Comparison of ENCODE assay signal across 12 mouse cellular contexts in the genomic region with DNA sequence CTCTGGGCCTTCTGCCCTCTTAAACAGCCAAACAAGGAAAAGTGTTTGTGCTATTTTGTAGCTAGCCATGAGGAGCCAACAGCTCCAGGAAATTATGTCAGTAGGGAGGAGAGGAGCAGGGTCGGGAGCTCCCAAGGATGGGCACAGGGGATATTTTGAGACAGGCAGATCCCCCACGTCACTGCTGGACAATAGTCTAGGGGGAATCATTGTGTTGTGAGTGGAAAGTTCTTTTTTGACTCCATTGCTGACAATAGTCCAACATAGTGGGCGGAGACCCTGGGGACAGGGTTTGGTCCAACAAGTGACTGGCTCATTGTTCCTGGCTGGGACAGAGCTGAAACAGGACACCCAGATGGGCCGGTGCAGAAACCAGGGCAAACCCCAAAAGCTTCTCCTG. TPM values are rescaled to one million over a fixed set of nuclear protein-coding genes. Genes with fewer than 3 reads are reported as not detected.
DNase-seq lines count a peak whose midpoint lies in the region; ATAC-seq lines count a peak whose summit lies in the region.
"Had no signal": no experiment of that assay in that cellular context is flagged by ENCODE, and none has a peak within 500 bp of the region (broad histone marks: within the 10 kb centered on the region; RNA-seq: fewer than 3 reads in every experiment).

No protein-coding gene starts in this region.

- H3K9ac ChIP-seq in kidney, embryonic 16.5 days (replicated peaks; ENCODE audit: low read length) = no peak overlapping the region
- H3K9ac ChIP-seq: limb, embryonic 12.5 days; lung, embryonic 14.5 days had no signal

- no peak overlapping the region for H3K27ac ChIP-seq in kidney, embryonic 16.5 days (ENCODE audit: low read length)
- H3K27ac ChIP-seq in macrophage = peak overlapping the region; percentile 88
- H3K27ac ChIP-seq: hindbrain, postnatal 0 days; limb, embryonic 12.5 days had no signal

- H3K4me3 ChIP-seq in kidney, embryonic 16.5 days (ENCODE audit: low read length) = no peak overlapping the region
- no peak overlapping the region for H3K4me3 ChIP-seq in macrophage (ENCODE audit: inconsistent target)
- H3K4me3 ChIP-seq: limb, embryonic 12.5 days had no signal

- H3K36me3 ChIP-seq in kidney, embryonic 16.5 days (ENCODE audit: insufficient read depth, low read length) = no peaks in the 10 kb centered on the region
- H3K36me3 ChIP-seq in macrophage (ENCODE audit: inconsistent target) = peaks cover 17% of the 10 kb centered on the region; the same call in 1 of the 2 replicates
- H3K36me3 ChIP-seq: limb, embryonic 12.5 days had no signal

- H3K4me2 ChIP-seq in kidney, embryonic 16.5 days (replicated peaks; ENCODE audit: low read depth, low read length) = no peak overlapping the region
- H3K4me2 ChIP-seq: limb, embryonic 12.5 days; lung, embryonic 14.5 days had no signal

- H3K27me3 ChIP-seq in kidney, embryonic 16.5 days (ENCODE audit: insufficient read depth, low read length) = no peaks in the 10 kb centered on the region
- H3K27me3 ChIP-seq: CH12.LX; limb, embryonic 12.5 days had no signal

- H3K4me1 ChIP-seq in kidney, embryonic 16.5 days (ENCODE audit: insufficient read depth, low read length) = peaks cover 13% of the 10 kb centered on the region

- 67% methylated on average over 4 of the region's 4 CpGs for WGBS in kidney, embryonic 16.5 days
- WGBS in macrophage (ENCODE audit: missing documents) = 97% methylated on average over 4 of the region's 4 CpGs

- no peaks in the 10 kb centered on the region for H3K79me2 ChIP-seq in macrophage (ENCODE audit: inconsistent target)

- no peaks in the 10 kb centered on the region for H3K9me3 ChIP-seq in kidney, embryonic 16.5 days (ENCODE audit: low read length)
- H3K9me3 ChIP-seq: limb, embryonic 12.5 days had no signal

- DNase-seq in kidney, postnatal 10 days = peak; percentile 38
- peak; percentile 69 for DNase-seq in gastrocnemius, postnatal 14 days
- DNase-seq in heart, postnatal 14 days = peak; percentile 75 to 84
- DNase-seq in yolk sac, embryonic 10.5 days (ENCODE audit: low spot score) = no peak
- DNase-seq in cerebellum, adult 9-10 months = no peak
- DNase-seq: cerebellum, postnatal 36 days; lung, embryonic 14.5 days had no signal

- intact Hi-C loops in gastrocnemius, postnatal 14 days (cut with DNase I; ENCODE audit: low total_unique reads) = no loop called here
- intact Hi-C loops in heart, postnatal 14 days (cut with DNase I) = no loop called here

- no peak for ATAC-seq in kidney, embryonic 16.5 days (ENCODE audit: low FRiP score, low TSS enrichment)
- ATAC-seq: hindbrain, postnatal 0 days had no signal

RNA-seq across cellular contexts. Expression of gene P2ry6, which starts 18.7 kb away (rescaled TPM):
- 4.8 and 5.2 TPM in 2 replicates for polyA plus RNA-seq in kidney, embryonic 16.5 days (2015; fragmentation: Nextera tagmentation; extraction: Ambion mirVana)
- total RNA-seq in gastrocnemius, postnatal 14 days (2021) = 1 to 10 TPM; 1.6 to 2.1 TPM
- total RNA-seq in heart, postnatal 14 days (2021) = 1 to 10 TPM; 4.1 to 4.5 TPM
- 100 to 1,000 TPM in 25 of 26 experiments, 10 to 100 TPM in 1; 99.4 to 376 (median 193) TPM for total RNA-seq in macrophage (2018; cell fraction: chromatin; rRNA removed)
- total RNA-seq in macrophage (2018; cell fraction: cytosol; rRNA removed) = 100 to 1,000 TPM; 133 to 264 (median 189) TPM
- total RNA-seq in macrophage (2018; cell fraction: nucleus; rRNA removed) = 100 to 1,000 TPM in 23 of 26 experiments, 10 to 100 TPM in 3; 82.6 to 248 (median 161) TPM
- polyA plus RNA-seq in macrophage (2018) = 148 to 183 TPM (median 169 TPM) in 3 replicates

RNA-seq across cellular contexts. Expression of gene P2ry2, which starts 19.5 kb away (rescaled TPM):
- 1.2 and 1.4 TPM in 2 replicates for polyA plus RNA-seq in kidney, embryonic 16.5 days (2015; fragmentation: Nextera tagmentation; extraction: Ambion mirVana)
- 10 to 100 TPM; 38.0 to 47.7 TPM for total RNA-seq in gastrocnemius, postnatal 14 days (2021)
- 10 to 100 TPM; 20.6 to 22.1 TPM for total RNA-seq in heart, postnatal 14 days (2021)
- 100 to 1,000 TPM in 9 of 26 experiments, 10 to 100 TPM in 17; 15.2 to 495 (median 73.8) TPM for total RNA-seq in macrophage (2018; cell fraction: chromatin; rRNA removed)
- 100 to 1,000 TPM in 2 of 26 experiments, 10 to 100 TPM in 17, 1 to 10 TPM in 7; 5.8 to 162 (median 14.2) TPM for total RNA-seq in macrophage (2018; cell fraction: cytosol; rRNA removed)
- 100 to 1,000 TPM in 8 of 26 experiments, 10 to 100 TPM in 18; 12.4 to 280 (median 55.0) TPM for total RNA-seq in macrophage (2018; cell fraction: nucleus; rRNA removed)
- polyA plus RNA-seq in macrophage (2018) = 8.0 to 11.7 TPM (median 9.1 TPM) in 3 replicates

Comparison
In these comparisons a context has a peak if more than half of its experiments do, and no peak if none do; other contexts are left out.
1. DNase-seq: peak in kidney, postnatal 10 days (single experiment), gastrocnemius, postnatal 14 days (single experiment) and heart, postnatal 14 days (2 of 2); none in yolk sac, embryonic 10.5 days (single experiment) and cerebellum, adult 9-10 months (single experiment).